Mouse (Mus musculus): ENCODE measurements around the gene Dagla.
A peak's percentile ranks its signal among the peaks of the same experiment; 100 is the strongest.

Dagla gene

DNA sequence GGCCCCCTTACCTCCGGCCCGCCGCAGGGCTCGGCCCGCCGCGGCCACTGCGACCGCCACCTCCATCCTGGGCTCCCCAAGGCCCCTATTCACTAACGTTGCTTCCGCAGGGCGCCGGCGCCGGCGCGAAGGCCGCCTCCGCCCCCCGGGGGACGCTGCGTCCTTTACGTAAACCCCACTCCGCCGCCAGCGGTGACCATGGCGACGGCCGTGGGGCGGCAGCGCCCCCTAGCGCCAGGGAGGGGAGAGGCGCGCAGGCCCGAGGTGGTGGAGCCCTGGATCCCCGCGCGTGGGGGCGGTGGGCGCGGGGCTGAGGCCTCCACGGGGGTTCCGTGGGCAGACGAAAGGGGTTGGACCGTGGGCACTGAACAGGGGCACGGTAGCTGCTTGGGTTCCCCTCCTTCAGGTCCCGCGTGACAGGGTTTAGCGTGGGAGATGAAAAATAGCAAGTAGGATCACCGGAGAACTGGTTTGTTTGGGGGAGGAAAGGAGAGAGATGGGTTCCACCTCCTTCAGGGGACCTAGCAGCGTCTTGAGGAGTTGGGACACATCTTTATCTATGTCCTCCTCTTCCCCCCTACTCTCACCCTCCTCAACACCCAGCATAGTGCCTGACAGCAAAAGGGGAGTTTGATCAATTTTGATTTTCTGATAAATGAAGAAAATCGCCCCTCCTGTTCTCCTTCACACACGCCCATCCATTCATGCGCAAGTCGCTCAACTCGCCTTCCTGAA lies at the start of gene Dagla:
Dagla (minus strand) TSS at position 68 of the 735 bp plus-strand sequence.
- peak; percentile 43 for DNase-seq

DNA sequence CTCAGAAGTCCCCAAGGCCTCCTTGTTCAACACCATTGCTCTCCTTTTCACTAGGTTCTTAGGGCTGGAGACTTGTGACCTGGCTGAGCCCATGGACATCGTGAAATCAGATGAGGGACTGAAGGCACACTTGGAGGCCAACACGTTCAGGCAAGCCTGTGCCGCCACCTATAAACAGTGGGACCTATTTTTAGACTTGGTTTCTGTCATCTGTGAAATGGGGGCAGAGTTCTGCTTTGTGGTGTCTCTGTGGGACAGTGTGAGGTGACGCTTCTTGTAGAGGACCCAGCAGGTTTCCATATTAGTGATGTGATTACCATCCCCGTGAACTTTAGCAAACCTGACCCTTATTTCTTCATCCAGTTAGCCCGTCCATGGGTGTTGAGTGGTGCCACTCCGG lies 47.5 kb upstream of the Dagla start:
- no peak for DNase-seq

DNA sequence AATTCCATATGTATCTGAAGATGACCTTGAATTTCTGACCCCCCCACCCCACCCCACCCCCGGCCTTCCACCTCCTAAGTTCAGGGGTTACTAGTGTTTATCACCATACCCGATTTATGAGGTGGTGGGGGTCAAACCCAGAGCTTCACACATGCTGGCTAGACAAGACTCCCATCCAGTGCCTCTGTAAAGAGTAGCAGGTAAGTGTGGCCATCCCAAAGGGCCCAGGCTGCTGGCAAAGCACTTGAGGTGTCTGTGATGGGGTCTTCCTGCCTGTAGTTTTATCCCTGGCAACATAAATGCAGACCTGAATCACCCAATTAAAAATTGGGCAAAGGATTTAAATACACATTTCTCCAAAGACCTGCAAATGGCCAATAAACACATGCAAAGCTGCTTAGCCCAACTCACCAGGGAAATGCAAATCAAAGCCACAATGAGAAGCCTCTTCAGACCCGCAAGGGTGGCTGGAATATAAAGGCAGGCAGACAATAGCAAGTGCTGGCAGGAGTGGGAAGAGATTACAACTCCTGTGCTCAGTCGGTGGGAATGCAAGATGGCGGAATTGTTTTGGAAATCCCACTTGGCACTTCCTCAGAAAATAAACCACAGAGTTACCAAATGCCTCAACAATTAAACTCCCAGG lies 43.1 kb upstream of the Dagla start:
- DNase-seq: no peak

DNA sequence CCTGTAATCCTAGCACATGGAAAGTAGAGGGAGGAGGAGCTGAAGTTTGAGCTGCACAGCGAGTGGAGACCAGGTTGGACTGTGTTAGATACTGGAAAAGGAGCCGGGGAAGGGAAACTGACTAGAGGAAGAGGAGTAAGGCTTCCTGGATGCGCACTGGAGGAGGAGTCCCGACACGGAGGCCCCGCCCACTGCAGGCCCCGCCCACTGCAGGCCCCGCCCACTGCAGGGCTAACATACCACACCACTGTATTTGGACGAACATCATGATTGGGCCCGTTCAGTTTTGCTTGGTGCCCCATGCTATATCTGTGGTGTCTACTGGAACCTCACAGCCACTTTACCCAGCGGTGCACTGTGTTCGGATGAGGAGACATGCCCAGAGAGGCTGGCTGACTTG lies 41.0 kb upstream of the Dagla start:
- DNase-seq: no peak

DNA sequence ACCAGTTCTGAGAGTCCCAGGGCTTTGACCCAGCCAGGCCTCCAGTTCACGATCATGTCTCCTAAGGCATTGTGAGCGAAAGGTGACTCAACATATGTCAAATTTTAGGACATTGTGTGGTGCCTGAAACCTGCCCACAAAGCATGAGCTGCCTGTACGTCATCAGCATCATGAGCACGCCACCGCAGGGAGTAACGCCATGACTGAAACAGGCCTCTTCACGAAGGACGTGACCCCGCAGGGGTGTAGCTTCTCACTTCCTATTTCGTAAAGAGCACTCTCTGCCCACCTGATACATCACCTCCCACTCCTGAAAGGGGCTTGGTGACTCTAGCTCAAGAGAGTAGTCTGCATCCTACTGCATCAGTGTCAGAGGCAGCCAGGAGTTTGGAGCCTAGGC lies 39.2 kb upstream of the Dagla start:
- DNase-seq: no peak

DNA sequence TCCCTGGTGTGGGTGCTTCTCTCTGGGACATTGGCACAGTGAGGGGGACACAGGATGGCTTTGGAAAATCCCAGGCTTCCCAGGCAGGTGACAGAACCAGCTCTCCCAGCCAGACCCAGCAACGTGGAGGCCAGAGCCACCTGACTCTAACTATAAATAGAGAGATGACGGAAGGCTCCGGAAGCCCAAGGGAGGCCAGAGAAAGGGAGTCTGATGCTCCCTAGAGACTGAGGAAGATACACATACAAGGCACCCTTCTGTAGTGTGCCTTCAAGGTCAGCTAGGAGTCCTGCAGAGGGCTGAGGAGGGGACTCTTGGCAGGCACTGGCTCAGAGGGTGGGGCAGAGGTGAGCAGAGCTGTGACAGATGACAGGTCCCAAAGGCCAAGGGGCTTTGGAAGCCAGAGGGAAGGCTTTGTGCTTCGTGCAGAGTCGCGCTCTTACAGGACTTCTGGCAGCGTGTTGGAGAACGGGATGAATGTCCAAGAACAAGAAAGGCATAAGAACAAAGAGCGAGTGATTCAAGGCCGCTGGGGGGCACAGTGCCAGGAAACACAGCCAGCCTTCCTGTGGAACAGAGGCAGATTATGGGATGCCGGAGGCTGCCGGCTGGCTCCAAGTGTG lies 37.3 kb upstream of the Dagla start:
- DNase-seq: no peak

DNA sequence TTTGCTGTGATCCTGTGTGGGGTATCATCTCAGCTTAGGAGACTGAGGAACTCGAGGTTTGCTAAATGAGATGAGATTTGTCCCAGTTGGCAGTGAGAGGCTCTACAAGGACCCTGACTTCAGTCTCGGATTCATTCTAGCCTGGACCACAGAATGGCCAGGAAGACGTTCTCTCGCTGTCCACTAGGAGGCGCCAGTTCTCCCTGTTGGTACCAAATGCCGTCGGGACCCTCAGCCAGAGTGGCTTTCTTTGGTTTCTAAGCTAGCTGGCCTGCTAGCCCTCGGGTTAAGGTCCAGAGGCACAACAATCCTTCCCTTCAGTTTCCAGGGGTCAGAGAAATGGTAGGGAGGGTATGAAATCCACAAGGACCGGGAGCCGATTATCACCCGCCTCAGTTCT lies 36.5 kb upstream of the Dagla start:
- DNase-seq: no peak

DNA sequence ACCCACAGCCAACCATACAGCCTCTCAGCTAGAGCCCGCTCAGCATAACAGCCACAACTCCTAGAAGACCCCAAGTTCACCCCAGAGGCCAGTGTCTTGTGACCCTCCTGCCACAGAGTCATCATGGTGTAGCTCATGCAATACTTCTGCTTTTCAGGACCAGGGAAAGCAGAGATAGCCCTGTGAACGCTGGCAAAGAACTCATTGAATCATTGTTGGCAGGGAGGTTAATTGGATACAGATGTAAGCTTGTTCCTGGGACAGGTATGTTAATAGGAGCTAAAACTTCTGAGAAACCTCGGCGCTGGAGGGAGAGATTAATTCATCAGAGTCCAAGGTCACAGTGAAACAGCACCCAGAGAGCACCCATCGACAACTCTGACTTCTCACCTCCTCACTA lies 36.0 kb upstream of the Dagla start:
- no peak for DNase-seq

DNA sequence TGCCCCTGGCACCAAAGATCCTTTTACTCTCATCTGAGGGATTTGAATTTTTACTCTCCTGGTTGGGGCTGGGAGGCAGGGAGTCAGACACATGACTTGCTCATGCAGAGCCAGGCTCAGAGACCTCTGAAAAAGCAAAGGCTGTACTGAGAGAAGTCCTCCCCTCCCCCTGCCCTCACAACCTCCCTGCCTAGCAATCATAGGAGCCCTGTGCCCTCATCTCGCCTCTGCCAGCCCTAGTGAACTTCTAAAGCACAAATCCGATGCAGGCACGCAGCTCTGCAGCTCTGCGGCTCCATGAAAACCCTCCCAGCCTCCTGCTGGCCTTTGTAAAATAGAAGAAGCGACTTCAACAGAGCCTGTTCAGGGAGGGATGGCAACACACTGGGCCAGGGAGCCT lies 34.6 kb upstream of the Dagla start:
- no peak for DNase-seq

DNA sequence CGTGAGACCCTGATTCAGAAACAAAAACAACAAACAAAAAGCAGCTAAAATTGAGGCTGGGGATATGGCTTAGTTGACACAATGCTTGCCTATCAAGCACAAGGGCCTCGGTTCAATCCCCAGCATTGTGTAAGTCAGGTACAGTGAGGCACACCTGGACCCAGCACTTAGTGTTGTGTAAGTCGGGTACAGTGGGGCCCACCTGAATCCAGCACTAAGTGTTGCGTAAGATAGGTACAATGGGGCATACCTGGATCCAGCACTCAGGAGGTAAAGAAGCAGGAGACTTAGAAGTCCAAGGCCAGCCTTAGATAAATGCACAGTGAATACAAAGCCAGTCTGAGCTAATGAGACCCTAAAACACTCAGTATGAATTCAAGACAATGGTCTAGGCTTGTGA lies 34.0 kb upstream of the Dagla start:
- no peak for DNase-seq

DNA sequence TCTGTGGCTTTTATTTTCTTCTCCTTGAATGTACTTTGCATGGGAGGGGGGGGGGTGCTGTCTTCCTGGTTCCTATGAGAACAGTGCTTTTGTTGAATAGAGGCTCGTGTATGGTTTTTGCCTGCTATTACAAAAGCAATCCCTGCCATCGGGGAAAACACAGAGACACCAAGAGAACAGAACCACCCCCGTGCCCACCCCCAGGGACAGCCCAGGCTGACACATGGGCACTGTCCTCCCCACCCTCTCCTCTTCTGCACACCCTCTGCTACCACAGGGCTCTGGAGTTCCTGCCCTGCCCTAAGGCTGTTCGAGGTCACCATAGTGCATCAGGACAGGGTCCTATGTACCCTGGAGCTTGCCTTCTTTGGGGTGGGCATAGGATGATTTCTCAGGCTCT lies 29.8 kb upstream of the Dagla start:
- DNase-seq: no peak

DNA sequence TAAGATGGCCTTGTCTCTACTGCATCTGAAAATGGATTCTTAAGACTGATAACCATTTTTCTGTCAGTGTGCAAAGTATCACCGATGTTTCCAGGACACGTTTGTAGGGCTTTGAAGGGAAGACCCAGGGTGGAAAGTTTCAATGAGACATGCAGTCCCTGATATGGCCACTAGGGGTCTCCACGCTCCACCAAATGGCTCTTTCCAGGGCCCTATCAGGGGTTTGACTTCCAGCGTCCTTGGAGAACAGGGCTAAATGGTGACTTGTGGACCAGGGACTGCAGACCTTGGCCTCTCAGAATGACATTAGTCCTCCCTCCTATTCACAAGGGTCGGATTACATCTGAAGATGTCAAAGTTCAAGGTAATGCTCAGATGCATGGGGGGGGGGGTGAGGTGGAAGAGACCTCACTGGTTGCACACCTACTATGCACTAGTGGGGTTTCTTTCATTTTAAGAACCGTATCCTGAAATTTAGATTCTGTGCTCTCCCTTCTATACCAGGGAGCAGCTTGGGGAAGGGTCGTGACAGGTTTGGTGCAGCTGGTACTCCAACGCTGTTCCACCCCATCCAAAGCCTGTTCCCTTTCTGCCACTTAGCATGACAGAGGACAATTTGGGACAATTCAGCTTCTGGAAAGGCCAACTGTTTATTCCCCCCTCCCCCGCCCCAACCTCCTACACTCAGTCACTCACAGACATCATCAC lies 29.0 kb upstream of the Dagla start:
- DNase-seq: peak; percentile 28

DNA sequence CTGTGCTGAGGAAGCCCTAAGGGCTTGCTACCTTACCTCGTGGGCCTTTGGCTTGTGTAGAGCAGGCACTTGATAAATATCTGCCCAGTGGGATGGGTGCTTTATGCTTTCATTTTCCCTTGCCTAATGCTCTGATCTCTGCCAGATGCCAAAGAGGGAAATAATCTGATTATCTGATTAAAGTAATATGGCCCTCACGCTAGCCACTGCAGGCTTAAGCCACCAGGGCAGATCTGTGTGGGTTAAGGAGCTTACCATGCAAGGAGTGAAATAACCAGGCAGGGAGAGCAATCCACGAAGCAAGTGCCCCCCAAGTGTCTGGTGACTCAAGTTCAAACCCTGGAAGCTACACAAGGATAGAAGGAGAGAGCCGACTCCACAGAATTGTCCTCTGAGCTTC lies 27.0 kb upstream of the Dagla start:
- DNase-seq: no peak

DNA sequence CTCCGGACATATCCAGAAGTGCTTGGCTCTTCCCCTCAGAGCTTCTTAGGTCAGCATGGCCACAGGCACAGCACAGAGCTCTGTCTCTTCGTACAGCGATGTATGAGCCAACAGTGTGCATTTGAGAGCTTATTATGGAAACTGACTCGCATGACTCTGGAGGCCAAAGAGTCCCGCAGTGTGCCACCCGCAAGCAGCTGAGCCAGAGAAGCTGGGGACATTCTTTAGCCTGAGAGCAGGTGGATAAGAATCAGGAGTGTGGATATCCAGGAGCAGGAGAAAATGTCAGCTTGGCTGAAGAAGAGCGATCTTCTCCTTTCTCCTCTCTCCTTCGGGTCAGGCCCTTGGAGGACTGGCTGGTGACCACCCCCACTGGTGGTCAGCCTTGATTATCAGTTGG lies 24.4 kb upstream of the Dagla start:
- no peak for DNase-seq

DNA sequence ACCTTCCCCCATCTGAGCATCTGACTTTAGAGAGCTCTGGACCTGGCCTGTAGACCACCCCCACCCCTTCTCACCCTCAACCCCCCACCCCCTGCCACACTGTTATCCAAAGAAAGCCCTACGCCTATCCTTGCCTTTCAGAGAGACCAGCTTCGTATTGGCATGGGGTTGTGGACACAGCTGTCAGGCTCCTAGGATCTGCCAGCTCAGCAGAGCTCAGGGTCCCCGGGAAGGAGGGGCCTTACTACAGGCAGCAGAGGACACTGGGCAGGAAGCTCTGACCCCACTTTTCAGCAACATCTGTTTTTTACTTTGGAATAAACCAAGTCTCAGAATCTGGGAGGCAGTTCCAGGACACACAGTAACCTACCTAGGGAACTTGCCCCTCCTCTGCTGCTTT lies 21.9 kb upstream of the Dagla start:
- no peak for DNase-seq

DNA sequence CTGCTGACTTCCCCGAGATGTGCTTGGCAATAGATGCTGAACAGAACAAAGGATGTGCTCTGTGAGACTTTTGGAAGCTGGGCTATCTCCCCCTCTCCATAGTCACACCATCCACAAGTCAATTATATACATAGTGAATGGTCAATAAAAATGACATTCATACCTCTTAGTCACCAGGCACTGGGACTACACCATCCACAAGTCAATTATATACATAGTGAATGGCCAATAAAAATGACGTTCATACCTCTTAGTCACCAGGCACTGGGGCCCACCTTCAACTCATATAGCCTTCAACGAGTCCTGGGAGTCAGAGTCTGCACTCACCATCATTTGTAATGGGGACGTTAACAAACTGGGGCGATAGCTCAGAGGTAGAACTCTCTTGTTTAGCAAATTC lies 19.2 kb upstream of the Dagla start:
- DNase-seq: no peak

DNA sequence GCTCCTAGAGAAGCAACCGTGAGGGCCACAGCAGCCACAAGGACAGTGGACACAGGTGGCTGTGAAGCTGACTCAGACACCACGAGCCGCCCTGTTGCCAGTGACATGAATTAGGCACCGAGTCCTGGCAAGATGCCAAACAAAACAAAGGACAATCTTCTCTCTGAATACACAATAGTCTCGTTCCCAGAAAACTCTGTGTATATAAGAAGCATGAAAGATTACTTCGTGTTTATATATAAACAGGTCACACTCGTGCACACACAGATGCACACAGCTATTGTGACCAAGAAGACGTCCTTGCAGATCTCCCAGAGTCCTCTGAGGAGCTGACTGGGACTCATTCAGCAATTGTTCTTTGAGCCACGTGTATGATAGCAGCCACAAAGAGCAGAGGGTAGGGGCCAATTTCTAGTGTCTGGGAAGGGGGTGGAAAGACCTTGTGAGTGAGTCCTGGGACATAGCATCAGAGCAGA lies 18.7 kb upstream of the Dagla start:
- DNase-seq: no peak

DNA sequence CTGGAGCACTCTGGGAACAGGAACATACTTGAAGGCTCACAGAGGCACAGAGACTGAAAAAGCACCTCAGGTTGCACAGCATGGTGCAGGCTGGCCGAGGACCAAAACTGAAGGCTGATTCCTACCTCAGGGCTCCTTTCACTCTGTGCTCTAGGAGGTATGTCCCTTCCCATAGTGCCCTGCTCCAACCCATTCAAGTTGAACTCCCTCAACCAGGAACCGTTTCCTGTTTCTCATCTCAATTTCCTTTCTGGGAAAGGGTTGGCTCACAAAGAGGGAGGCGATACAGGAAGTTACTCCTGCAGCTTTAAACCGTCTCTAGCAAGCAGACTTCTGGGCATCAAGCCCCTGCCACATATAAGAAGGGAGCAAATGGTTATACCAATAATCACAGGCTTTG lies 13.1 kb upstream of the Dagla start:
- DNase-seq: no peak

DNA sequence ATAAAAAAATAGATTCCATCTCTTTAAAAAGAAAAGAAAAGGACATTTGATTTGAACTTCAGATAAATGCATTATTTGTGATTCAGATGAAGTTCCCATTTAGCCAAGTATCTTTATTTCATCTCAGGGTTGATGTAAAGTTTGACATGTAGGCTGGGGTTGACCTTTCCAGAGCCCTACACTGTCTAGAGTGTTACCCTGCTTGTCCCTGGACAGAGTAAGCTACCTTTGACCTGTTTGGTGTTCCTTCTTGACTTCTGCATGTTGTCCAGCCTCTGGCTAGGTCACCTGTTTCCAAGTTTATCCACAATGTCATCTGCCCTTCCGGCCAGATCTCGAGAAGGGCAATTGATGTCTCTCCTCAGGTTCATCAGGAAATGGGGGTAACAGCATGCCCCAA lies 12.7 kb upstream of the Dagla start:
- DNase-seq: no peak

DNA sequence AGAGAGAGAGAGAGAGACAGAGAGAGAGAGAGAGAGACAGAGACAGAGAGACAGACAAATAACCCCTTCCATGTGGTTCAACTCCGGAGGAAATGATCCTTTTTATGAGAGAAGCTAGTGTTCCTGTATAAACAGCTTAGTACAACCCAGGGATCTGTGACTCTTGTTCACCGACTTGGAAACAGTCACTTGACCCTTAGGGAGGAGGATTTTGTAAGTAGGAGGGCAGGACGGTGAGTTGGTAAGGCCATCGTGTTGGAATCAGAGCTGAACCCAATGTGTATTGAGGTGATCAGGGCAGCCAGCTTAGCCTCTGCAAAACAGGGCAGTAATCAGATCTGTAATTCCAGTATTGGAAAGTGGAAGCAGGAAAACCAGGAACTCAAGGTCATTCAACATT lies 12.3 kb upstream of the Dagla start:
- no peak for DNase-seq

DNA sequence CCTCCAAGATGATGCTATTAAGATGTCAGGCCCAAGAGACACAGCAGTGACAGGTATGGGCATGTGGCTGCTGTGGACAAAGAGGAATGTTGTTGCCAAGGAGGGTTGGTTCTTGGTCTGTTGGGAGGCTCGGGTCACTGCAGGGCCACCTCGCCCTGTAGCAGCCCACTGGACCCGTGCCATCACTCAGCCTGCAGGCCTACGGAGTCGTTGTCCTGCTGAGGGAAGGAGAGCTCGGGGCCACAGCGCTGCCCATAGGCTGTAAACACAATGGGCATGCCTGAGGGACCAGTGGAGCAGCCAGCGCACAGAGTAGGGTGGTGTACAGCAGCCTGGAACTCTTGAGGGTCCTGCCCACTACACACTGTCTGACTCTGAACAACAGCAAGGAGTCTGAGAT lies 7.4 kb upstream of the Dagla start:
- no peak for DNase-seq

DNA sequence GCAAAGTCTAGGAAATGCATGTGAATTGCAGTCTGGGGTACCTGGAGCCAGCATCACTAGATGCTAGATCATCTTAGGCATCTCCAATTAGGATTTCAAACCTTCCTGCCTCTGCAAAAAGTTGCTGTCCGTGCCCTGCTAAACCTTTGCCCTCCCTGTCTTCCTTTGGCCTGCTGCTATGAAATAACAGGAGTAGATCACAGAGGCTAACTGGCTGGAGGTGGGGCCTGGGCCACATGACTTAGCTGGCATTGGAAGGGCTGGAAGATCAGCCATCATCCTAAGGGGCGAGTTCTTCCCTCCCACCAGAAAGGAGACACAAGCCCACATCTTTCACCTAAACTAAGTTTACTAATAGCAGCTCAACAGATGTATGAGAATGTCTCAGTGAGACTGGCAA lies 4.3 kb upstream of the Dagla start:
- no peak for DNase-seq

DNA sequence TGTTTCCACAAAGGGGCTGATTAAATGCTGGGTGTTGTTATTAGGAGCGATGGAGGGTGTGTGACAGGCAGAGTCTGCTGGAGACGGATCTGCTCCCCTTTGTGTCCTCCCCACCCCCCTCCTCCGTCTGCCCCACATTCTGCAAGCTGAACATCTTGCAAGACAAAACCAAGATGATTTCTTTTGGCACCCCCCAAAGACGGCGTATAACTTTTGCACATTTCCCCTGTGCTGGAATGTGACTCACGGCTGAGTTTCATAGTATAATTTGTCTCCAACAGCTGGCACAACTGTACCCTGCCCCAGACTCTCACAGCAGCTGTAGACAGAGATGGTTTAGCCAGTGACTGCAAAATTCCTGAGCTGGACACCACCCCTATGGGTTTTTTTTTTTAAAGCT lies 3.3 kb upstream of the Dagla start:
- DNase-seq: no peak

DNA sequence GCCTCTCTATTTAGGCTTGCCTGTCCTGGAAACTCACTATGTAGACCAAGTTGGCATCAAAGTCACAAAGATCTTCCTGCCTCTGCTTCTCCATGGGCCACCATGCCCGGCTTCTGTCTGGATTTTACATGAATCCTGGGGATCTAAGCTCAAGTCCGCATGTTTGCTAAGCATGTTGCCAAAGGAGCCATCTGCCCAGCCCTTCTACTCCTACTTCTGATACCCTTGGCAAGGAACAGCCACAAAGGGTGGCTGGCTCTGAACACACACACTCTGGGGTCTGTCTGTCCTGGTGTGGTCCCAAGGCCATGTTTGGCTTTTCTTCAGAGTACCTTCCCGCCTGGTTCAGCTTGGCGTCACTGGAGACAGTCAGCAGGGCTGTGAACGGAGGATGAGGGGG lies 2.7 kb upstream of the Dagla start:
- no peak for DNase-seq

All from kidney, adult 11 months (tissue).